Mouse (Mus musculus): ENCODE measurements around the gene Hspb3.

Gene Hspb3

GRCm38 (mm10) chr13:113634732-113635481 is 28.6 kb downstream of the Hspb3 start:
- no peak for DNase-seq

GRCm38 (mm10) chr13:113632506-113632905 is 31.0 kb downstream of the Hspb3 start:
- no peak for DNase-seq

DNA sequence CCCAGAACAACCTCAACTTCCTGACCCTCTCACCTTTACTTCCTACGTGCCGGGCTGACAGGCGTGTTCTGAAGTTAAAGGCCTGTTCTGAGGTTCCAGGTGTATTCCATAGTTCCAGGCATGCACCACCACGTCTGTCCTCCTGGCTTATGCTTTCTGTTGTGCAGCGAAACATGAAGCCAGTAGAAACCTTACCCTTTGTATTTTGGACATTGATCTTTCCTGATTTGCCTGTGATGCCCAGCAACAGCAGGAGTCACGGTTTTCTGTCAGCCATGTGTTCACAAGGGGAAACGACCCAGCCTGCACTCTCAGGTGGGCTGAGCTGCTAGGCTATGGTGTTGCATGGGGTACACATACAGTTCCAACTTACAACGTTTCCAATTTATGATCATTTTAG is 35.9 kb downstream of the Hspb3 start:
- no peak for DNase-seq

GRCm38 (mm10) chr13:113622865-113623255 is 40.6 kb downstream of the Hspb3 start:
- no peak for DNase-seq

DNA sequence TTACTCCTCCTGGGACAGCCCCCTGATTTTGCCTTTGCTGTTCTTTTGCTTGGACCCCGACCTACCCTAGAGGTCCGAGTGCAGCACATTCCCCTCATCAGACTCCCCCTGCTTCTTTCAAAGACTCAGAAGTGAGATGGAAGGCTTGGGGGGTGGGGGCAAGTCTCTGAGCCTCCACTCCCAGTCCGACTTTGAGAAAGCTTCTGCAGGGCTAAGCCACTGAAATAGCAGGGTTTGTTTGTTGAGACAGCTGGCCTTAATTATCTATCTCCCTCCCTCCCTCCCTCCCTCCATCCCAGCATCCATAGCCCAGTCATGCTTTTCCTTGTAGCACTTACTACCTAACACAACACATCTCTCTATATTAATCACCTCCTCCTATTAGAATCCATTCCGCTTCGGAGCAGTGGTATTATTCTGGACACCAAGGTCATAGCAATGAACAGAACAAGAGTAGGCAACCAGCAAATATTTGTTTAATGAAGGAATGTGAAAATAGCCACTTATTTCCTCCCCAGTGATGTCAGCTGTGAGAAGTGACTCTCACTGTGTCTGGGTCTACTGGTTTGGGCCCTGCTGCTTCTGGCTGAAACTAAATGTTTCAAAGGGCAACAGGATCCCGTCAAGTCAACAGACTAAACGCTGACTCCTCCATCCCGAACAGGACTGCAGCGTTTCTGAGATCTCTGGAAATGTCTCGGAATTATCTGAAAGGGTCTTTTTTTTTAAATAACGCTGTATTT is 41.2 kb downstream of the Hspb3 start:
- DNase-seq, result no peak

- no peak for DNase-seq
Observed at GRCm38 (mm10) chr13:113619003-113619402, 44.5 kb downstream of the Hspb3 start.

DNA sequence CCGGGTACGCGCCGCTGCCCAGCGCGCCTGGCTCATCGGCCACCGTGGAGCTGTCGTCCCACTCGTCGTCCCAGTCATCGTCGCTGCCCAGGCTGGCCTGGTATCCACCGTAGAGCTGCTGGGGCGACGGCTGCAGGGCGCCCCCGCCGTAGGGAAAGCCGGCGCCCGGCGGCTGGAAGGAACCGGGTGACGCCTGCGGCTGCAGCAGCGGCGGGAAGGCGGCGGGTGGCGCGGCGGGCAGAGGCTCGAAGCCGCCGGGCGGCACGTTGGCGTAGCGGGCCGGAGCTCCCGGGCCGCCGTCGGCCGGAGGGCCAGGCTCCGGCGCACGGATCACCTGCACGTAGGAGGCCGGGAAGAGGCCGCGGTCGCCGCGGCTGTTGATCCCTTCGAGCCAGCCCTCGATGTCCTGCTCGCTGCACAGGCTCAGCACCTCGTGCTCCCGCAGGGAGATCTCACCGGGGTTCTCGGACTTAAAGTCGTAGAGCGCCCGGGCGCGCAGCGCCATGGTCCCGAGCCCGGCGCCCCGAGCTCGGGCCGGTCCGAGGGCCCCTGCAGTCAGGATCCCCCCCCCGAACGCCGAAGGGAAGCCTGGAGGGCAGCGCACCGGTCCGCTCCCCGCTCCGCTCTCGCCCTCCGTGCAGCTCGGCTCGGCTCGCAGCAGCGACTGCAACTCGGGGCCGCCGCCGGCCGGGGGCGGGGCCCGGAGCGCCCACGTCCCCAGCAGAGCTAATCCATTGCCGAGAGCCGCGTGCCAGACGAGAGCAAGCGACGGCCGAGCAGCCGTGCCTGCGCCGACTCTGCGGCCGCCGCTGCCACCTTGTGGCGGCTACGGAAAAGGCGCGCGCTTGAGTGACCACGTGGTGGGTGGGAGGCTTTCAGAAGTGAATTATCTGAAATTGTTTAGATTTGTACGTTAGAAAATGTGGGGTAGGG is 45.3 kb downstream of the Hspb3 start, which contains the start of gene Snx18:
Gene Snx18, minus strand, starts transcription at position 674 of the 933 bp plus-strand sequence.
- DNase-seq, result peak; percentile 91

DNA sequence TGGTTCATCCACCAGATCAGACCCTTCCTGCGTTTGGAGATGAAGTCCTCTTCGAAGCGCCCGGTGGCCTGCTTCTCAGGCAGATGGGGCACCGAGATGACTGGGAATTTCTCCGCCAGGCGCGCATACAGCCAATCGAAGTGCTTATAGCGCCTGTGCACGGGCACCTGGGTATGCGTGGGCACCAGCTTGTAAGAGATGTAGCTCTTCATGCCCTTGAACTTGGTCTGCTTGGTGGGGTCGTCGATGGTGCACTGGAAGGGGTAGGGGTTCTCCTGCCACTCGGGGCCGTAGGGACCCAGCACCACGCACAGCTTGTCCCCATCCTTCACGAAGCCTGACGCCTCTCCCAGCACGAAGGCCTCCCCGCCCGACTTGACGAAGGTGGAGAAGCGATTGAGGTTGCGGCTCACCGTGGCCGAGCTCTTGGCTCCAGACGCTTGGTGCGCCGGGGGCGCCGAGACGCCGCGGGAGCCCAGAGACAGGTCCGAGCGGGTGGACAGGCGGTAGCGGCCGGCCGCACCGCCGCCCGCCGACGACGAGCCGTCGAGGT is 46.1 kb downstream of the Hspb3 start:
- DNase-seq, result peak; percentile 49

DNA sequence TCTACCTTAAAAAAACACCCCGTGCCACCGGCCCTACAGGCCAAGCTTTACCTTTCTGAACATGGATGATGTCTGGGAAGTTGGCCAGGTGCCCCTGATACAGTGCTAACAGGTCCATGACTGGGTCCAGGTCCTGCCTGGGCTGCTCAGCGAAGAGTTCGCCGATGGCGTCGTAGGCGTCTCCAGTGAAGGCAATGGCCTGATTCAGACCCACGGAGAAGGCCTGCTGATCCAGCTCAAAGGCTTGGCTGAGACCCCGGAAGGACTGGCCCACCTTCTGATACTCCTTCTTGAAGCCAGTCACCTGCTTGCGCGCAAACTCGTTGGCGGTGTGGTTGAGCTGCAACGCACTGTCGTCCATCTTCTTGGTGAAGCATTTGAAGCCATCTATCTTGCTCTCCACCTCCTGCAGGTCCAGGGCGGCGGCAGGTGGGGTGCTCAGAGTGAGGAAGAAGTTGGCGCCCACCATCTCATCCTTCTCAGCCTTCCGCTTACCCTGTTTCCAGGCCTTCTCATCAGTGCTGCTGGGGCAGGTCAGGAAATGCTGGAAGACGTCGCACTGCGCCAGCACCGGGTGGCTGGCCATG is 46.6 kb downstream of the Hspb3 start:
- peak; percentile 51 for DNase-seq

DNA sequence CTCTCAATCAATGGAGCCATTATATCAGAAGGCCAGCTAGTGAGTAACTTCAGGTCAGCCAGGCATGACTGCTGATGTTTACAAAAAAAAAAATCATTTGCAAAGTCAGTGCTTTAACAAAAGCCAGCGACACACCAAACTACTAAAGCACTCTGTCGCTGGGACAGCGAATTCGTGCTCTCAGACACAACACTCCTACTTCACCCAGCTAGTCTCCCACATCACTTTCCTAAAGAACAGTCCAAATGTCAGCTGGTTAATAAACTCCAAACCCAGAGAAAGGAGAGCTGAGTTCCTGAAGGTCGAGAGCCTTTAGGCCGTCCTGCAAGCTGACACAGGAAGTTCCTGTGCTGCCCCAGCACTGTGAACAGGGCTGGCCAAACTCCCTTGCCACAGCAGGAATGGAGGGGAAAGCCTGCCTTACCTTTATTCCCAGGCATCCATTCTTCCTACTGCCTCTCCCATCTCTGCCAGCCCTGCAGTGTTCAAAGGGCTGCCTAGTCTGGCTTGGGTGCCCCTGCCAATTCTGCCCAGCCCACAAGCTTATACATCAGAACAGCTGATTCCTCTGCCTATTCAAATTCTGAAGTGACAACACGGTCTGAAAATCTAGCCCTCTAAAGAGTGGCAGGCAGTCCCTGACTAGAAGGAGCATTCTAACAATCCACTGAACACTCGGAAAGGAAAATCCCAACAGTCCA is 47.4 kb downstream of the Hspb3 start:
- no peak for DNase-seq

DNA sequence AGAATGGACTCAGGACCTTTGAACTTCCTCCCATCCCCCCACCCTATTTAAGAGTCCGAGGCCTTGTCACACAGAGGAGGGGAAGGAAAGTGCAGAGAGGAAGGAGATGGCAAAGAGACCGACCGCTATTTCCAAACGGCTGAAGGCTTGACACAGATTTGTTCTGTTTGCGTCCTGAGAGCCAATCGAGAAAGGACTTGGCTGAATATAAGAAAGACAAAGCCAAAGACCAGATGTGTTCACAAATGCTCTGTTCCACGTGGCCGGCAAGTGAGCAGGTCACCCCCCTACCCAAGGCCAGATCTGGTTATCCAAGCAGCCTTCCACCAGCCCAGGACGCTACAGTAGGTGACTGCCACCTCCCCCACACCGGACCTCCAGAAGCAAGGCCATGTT is 47.9 kb downstream of the Hspb3 start:
- no peak for DNase-seq

DNA sequence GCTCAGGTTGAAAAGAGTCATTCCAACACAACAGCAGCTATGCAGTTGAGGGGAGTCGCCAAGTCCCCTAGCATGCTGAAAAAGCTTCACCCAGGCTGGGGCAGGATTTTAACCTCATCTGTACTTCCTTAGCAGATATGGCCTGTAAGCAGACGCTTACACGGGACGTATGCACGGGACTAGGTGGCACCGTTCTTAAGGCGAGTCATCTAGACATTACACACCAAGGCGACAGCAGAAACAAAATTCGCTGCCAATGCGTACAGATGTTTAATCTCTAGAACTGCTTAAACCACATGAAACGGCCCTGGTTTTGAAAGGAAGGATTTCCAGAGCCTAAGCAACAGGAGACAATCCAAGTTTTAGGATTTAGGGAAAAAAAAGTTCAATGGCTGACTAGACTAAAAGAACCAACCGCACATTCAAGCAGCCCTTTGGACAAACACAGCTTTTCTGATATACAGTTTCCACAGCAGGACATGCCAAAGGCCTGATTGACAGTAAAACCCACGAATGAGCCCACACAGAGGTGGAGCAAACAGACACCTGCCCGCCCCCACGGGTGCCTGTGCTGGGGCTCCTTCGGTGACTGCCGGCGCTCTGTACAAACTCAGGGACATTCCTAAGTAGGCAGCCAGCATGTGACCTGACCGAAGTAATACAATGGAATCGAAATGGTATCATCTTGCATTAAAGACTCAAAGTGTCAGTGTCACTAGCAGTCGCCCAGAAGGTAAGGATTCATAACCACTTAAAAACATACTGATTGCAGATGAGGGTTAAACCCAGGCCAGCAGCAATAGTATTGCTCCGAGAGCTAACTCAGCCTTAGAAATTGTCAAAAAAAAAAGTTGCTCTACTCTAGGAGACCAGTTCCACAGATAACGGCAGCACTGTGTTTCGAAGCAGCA is 48.6 kb downstream of the Hspb3 start:
- peak; percentile 77 for DNase-seq

DNA sequence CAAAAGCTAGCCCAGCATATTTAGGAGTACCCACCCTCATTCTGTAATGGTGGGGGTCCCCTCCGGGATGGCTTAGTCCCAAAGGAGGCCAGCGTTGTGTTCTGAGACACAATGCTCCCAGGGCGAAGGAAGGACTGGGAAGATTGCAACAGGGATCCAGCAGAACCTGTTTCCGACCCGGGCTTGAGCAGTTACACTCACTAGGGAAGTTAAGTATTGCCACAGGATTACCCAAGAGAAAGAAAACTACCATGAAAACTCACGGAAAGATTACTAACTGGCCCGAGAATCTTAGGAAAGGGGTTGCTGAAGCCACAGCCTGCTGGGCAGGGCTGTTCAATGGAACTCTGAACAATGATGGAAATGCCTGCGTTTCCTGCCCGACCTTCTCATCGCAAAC is 49.6 kb downstream of the Hspb3 start:
- no peak for DNase-seq

- DNase-seq, result no peak
Observed at GRCm38 (mm10) chr13:113613341-113613740, 50.1 kb downstream of the Hspb3 start.
